Mouse (Mus musculus) adrenal gland, postnatal 4 days (tissue): ENCODE data around the gene Eif4e1b. TPM values are rescaled to one million over a fixed set of nuclear protein-coding genes. Genes with fewer than 3 reads are reported as not detected.

Experiments
- DNase-seq, 2 experiments: peaks; one replicate each; pipeline ENCODE4 v3.0.0; 2021 to 2022; ENCODE audit warnings: low spot score in 2 of 2, mixed read lengths in 2 of 2
- long read RNA-seq, 2 experiments: library from polyadenylated mRNA; stranded (forward); transcript quantifications; one replicate each; pipeline ENCODE4 v2.0.0; 2021
- total RNA-seq, 2 experiments: library from RNA; stranded (reverse); gene quantifications; 2 replicates each; pipeline ENCODE4 v1.2.3; 2021

Eif4e1b gene
- not detected for total RNA-seq
- long read RNA-seq, experiment 1, result 0 reads
- long read RNA-seq, experiment 2, result 0 reads

GRCm38 (mm10) chr13:54783698-54784097 lies at the start of gene Eif4e1b:
Eif4e1b (plus strand) TSS chr13:54783998.
- DNase-seq, result no peak

DNA sequence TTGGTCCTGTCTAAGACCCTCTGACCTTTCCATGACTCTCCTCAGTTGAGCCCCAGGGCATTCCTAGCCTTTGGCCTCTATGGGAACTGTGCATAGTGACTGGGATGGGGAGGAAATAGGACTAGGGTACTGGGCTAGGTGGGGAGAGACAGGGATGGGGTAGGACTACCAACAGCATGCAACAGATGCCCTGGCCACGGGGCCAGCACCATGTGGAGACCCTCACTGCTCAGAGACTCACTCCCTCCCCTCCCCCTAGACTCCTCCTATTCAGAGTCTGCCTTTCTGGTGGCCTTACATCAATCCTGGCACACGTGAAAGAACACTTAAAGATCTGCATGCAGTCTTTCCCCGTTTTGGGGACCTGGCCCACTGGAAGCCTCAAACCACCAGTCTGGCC lies 46.9 kb upstream of the Eif4e1b start:
- no peak for DNase-seq

GRCm38 (mm10) chr13:54737488-54738212 lies 46.1 kb upstream of the Eif4e1b start:
- no peak for DNase-seq

- DNase-seq, result no peak
Measured at GRCm38 (mm10) chr13:54738213-54738601, 45.6 kb upstream of the Eif4e1b start.

DNA sequence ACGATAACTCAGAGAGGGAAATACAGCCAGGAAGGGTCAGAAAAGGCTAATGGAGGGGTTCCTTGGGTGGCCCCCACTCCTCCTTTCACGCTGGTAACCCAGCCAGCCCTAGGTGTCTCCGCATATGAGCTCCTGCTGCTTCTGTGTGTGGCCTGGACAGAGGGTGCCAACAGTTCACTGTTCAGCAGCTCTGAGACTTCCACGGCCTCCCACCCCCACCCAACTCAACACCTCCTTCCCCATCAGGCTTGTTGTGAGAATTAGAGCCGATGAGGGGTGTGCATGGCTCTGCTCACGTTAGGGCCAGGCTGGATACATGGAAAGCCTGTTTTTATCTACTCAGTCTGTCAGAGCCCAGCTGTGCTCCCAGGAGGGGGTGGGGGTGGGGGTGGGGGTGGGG lies 37.7 kb upstream of the Eif4e1b start:
- no peak for DNase-seq

GRCm38 (mm10) chr13:54746896-54747295 lies 36.9 kb upstream of the Eif4e1b start:
- DNase-seq, result no peak

DNA sequence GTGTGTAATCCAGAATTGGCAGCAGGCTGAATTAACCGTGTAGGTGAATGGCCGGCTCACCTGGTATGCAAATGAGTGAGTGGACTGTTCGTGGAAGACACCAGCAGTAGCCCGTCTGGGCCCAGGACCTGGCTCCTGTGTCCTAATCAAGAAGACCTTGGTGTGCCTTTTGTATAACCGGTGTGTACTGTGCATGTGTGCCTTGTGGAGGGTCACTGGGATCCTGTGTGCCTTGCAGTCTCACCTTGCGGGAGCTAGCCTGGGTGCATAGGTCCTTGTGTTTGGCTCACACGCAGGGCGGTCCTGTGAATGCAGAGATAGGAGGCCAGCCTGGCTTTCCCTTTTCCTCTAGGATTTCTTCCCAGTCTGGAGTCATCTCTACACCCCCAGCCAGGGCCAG lies 35.6 kb upstream of the Eif4e1b start:
- DNase-seq, result no peak

- DNase-seq, result no peak
Measured at GRCm38 (mm10) chr13:54748721-54749060, 35.1 kb upstream of the Eif4e1b start.

- no peak for DNase-seq
Measured at GRCm38 (mm10) chr13:54749061-54749863, 34.5 kb upstream of the Eif4e1b start.

DNA sequence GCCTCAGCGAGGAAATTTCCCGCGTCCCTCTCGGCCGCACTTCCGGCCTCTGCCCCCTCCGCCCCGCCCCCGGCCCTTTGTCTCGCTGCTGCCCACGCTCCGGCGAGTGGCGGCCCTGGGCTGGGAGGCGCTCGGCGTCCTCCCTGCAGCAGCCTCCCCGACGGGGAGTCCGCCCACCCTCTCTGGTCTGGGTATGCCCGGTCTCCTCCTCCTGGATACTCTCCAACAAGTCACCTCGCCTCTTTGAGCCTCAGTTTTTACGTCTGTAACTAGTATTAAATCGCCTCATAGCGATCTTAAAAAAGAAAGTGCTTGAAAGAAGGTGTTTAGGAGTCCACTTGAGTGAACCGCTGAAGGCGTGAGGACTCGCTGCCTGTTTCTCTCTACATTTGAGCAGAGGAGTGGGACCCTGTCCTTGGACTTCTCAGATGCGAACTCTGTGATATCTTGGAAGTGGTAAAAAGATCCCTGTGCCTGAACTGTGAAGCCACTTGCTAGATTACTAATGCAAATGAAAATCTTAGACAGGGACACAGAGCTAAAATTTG lies 33.9 kb upstream of the Eif4e1b start, which contains the start of gene Gprin1:
Gene Gprin1 (minus strand): TSS at position 11 of the 548 bp plus-strand sequence.
- no peak for DNase-seq

- no peak for DNase-seq
Measured at GRCm38 (mm10) chr13:54750699-54751098, 33.1 kb upstream of the Eif4e1b start.

- no peak for DNase-seq
Measured at GRCm38 (mm10) chr13:54752656-54753055, 31.1 kb upstream of the Eif4e1b start.

- DNase-seq, result no peak
Measured at GRCm38 (mm10) chr13:54753733-54754132, 30.1 kb upstream of the Eif4e1b start.

GRCm38 (mm10) chr13:54754169-54755080 lies 29.4 kb upstream of the Eif4e1b start:
- DNase-seq, result no peak

DNA sequence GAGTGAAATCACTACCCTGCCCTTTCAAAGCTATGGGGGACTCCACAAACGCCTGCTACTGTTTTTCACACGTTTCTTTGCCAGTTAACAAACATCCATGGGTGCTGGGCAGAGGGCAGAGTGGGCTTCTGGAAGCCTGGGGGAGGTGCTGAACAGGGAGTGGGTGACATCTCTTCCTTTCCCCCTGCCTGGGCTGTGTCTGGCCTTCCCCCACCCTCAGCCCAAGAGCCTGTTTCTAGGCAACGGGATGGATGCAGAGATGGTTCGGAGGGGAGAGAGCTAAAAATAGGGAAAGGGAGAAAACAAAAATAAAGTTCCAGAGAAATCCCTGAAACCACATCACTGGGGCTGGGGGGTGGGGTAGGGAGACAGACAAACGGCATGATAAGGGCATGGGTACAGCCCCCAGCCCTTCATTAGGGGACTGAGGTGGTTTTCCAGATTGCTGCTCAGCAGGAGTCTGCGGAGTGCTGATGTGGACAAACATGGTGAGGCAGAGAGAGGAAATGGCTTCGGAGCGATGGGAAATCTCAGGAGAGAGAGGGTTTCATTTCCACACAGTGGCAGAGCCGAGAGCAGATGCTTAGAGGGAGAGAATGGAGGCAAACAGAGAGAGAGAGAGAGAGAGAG lies 28.5 kb upstream of the Eif4e1b start:
- no peak for DNase-seq

DNA sequence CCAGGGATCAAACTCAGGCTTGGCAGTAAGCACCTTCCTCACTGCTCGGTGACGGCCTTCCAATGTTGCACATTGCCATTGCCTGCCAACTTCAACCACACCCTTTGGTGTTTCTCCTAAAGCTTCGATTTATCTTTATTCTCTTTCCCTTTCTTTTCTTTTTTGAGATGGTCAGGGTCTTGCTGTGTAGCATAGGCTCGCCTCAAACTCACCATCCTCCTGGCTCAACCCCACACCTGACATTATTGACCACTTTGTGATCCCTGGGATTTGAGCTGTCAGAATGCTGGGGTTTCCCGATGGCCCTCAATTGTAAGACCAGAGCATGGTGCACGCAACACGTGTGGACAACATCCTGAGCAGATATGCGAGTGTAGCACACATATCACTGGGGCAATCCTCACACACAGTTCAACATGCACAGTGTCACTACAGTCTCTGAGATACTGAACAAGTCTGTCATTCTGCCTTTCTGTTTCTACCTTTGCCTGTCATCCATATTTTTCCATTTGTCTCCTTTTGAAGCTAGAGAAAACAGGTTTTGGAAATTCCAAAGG lies 27.6 kb upstream of the Eif4e1b start:
- DNase-seq, result no peak

DNA sequence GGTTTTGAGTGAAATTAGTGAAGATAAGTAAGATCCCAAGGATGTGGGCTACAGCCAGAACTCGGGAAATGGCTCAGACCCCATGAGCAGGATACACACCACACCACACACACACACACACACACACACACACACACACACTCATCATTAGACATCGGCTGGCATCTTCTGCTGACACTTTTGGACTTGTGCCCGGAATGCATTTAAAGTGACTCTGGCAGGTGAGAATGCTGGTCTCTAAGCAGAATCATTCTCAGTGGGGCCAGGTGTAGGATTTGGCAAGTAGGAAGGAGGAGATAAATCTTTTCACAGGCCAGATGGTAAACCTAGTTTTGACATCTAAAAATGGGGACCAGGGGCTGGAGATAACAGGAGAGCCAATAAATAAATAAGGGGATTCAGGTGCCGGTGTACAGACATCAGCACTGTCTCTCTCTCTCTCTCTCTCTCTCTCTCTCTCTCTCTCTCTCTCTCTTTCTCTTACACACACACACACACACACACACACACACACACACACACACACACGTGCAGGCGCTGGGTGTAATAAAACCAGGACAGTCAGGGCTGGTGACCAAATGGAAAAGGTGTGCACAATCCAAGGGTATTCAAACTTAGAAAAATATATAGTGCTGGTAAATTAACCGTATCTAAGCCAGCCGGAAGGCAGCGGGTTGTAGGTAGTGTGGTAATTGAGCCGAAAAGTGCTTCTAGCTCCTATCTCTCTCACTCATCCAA lies 26.5 kb upstream of the Eif4e1b start:
- no peak for DNase-seq

GRCm38 (mm10) chr13:54758045-54758755 lies 25.6 kb upstream of the Eif4e1b start:
- peak; percentile 62 to 69 for DNase-seq
